Mouse (Mus musculus): ENCODE data around the gene Hipk2.

Hipk2 gene

GRCm38 (mm10) chr6:38792966-38793365, 83.0 kb downstream of the Hipk2 start:
- no peak for DNase-seq (ENCODE audit: low spot score)

DNA sequence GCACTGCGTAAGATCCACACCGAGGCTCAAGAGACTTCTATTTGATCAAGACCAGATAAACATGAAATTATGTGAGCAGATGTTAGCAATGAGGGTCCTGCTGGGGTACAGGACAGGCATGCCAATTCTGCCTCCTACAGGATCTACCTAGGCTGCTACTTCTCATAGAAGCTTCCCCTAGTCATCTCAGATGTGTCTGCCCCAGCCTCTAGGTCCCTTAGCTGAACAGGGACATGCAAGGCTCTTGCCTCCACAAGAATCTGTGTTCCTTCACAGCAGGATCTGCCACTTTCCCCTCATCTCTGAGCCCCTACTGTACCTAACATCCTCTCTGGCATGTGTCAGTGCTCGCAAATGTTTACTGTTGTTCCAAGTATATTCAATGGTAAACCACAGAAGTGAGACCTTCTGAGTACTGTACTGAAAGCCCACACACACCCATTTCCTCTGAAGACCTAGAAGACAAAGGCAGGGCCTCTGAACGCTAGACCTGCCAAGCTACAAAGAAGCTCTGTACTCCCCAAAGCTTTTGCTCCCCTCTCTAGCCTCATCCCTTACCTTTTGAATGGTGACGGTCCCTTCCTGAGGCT, 86.6 kb downstream of the Hipk2 start:
- DNase-seq (ENCODE audit: low spot score) = no peak

DNA sequence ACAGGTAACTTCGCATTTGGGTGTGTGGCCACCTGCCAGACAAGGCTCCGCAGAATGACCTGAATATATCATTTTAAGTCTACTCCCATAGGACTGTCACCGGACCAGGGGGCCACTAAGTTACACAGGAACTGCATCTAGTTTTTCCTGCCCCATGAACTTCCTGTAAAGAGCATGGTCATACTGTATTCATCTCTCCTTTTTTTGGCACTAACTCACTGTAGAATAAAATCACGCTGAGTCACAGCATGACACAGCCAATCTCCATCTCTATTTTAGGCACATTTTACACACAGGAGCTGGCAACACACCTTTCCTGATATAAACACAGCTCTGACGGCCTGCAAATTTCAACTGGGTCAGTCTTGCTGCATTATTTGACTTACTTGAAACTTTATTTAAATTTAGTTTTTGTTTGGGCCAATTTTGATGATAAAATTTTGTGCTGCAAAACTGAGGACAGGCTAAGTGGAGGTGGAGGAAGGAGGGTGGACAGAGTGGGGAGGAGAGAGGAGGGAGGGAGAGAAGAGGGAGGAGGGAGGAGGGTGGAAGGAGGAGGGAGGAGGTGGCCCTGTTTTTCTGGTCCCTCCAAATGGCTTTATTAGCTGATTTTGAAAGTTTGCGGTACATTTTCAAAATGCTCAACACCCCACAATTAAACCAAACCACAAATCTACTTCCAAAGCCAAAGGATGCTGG, 88.0 kb downstream of the Hipk2 start:
- DNase-seq (ENCODE audit: low spot score) = no peak

DNA sequence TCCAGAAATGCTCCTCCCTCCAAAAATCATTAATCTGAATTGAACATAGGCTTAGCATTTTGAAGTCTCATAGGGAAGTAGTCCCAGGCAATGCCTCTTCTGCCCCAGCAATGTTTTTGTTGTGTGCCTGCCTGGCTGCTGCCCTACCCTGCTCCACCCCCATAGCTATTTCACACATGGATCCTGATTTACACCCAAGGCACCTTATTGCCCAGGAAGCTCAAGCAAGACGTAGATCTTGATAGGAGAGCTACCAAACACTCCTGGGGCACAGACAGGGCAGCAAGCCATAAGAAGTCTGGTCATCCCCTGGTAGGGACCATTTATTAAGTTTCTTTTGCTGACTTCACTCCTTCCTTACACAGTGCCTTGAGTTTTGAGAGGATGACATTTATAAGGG, 88.8 kb downstream of the Hipk2 start:
- DNase-seq (ENCODE audit: low spot score) = no peak

DNA sequence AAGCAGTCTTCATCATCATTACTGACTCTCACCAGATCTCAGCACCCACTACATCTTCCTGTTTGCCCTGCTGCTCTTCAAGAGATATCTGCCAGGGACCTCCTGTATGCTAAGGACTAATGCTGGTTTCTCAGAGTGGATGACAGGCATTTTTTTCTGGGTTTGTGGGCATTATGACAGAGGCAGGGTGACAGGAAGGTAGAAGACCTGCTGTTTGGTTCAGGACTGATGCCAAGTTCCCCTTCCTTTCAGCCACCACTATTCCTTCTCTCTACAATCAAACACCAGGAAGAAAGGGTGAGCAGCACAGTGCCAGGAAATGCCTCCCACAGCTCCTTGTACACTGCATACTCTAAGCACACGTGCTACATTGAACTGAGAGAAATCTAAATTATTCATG, 90.2 kb downstream of the Hipk2 start:
- no peak for DNase-seq (ENCODE audit: low spot score)

DNA sequence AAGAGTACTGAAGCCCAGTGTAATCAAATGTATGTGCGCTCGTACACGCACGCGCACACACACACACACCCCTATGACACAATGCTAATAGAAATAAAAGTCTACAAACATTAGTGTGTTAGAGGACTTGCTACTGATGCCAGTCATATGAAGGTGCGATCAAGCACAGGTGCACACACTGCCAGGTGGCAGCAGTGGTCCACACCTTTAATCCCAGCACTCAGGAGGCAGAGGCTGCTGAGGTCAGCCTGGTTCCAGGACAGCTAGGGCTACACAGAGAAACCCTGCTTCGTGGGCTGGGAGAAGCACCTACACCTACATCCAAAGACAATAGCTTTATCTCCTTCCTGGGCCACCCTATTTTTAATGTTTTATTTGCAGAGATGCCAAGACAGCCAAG, 96.6 kb downstream of the Hipk2 start:
- DNase-seq (ENCODE audit: low spot score) = no peak

DNA sequence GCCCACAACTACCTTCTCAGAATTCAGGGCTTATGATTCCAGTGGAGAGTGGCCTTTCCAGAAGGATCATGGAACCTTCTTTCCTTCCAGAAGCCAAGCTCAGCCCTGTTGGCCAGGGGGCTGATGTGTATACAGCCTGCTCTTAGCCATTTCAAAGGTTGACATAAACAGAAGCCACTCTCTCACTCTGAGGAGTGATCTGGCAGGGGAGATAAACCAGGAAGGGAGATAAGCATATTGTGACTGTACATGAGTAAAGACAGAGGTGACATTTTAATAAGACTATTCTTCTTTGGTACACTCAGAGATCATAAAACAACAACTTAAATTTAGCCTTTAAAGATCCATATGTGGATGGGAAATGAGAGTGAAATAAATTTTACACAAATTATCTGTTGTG, 97.1 kb downstream of the Hipk2 start:
- no peak for DNase-seq (ENCODE audit: low spot score)

DNA sequence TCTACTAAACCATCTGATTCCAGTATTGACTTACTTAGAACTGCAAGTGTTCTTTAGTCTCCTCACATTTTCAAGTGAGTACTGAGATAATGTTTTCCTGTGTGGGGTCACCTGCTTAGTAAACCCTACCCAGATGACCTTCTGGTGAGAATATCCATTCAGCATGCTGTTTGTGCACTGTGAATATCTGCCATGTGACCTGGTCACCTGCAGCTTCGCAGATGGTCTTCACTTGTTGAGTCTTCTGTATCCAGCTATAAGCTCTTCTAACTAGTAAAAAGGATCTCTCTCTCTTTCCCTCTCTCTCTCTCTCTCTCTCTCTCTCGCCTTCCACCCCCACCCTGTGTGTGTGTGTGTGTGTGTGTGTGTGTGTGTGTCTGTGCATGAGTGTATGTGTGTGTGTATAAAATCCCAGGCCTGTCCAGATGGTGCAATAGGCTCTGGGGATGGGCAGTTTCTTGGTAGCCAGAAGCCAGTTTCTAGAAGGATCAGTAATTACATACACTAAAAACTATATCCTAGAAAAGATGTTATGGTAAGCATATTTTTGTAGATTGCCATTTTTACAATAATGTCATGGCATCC, 99.9 kb downstream of the Hipk2 start:
- no peak for DNase-seq (ENCODE audit: low spot score)

DNA sequence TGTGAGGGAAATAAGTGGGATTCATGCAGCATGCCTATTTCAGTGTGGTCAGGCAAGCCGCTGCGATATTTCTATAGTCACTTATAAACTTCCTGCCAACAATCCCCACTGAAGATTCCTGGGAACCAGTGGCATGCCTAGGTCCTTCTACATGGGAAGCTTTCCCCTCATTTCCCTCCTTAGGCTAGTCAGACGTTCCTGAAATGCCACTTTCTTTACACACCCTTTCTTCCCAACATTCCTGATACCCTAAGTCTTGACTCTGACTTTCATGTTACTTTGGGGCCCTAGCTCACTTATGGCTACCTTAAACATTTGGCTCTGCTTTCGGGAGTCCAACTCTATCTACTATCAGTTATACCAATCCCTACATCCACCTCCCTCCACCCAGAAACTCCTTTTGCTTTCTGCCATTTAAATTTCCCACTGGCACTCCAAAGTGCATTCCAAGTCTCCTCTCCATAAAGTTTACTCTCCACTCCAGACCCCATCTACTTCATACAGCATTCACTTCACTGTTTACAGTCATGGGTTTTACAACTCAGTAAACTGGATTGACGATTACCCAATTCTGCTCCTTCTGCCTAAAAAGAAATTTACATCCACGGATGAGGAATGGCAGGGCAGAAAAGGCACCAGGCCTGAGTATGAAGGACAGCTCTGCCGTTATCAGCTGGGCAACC, 103.0 kb downstream of the Hipk2 start:
- DNase-seq (ENCODE audit: low spot score) = no peak

DNA sequence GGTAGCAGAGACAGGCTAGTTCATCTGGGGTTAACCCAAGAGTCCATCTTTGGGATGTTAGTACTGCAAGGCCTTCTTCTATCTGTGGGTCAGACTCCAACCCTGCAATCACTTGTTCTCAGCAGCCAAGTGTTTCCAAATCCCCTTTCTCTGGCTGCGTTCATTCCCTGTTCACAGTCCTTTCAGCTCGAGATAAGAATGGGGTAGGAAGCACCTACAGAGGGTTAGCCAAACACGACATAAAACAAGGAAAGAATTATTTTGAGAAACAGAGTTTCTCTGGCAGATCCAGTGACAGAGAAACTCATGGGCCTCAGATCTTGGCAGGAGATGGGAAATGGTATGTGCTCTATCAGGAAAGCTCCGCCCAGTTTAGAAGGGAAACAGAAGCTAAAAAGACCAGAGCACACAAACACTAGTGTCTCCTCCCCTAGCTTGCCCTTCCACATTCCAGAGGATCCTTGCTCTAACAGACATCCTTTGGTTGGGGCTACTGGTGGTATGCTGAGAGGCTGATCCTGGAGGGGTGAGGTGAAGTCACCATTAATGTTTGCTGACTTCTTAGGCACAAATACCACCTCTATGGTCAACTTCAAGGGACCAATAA, 104.8 kb downstream of the Hipk2 start:
- DNase-seq (ENCODE audit: low spot score) = peak; percentile 66

DNA sequence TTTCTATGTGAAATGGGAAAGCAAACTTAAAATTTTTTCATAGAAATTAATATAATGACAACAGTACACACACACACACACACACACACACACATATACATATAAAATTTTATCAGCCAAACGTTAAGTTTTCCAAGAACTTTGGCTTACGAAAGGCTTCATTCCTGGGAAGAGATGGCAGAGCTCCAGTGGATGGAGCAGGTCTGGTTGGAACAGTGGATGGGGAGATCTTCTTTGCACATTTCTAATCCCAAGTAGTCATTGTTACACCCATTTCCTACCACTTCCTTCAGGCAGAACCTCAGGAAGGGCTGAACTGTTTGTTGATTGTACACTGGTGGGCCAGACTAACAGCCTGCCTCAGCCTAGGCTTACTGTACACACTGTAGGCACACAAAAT, 106.3 kb downstream of the Hipk2 start:
- DNase-seq (ENCODE audit: low spot score) = no peak

DNA sequence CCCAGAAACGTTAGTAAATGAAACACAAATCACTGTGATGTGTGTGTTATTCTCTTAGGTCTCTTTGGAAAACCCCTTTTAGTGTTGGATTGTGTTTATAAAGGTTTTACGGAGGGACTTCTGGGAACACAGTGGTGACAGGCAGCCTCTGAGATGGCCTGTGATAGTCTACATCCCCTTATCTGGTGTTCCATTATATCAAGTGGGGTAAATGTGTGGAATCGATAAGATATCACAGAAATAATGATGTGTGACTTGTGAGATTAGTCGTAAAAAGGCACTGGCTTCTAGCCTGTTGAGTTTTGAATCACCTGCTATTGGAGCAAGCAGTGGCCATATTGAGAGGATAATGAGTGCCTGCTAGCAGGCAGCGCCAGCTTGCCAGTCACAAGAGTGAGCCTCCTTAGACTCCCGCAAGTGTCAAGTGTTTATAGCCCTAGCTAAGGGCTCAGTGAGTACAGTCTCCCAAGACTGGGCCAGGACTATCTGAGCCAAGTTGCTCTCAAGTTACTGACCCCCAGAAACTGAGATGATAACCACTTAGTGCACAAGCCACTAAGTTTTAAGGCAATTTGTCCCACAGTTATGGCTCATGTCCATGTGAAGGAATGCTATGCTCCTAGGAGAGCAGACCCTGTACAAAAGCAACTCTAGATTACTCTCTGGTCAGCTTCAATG, 113.2 kb downstream of the Hipk2 start:
- DNase-seq (ENCODE audit: low spot score) = no peak

- no peak for DNase-seq (ENCODE audit: low spot score)
Measured at GRCm38 (mm10) chr6:38762006-38762405, 114.0 kb downstream of the Hipk2 start.

- DNase-seq (ENCODE audit: low spot score) = no peak
Measured at GRCm38 (mm10) chr6:38760911-38761706, 114.9 kb downstream of the Hipk2 start.

GRCm38 (mm10) chr6:38759922-38760620, 115.9 kb downstream of the Hipk2 start:
- no peak for DNase-seq (ENCODE audit: low spot score)

DNA sequence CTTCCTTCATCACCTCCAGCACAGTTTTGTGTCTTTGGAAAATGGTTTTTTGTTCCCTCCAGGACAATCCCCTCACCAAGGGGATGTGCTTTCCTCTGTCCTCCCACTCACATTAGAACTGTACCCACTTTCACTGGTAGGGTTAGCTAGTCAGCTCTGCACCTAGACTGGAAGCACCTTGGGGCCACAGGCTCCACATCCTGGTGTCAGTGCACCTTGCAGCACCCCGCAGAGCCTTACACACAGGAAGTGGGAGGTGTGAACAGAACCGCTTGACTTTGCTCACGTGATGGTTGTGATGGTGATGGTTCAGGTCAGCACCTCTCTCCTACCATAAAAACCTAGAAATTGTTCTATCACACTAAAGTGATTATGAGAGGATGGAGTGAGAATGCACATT, 116.8 kb downstream of the Hipk2 start:
- DNase-seq (ENCODE audit: low spot score) = no peak

DNA sequence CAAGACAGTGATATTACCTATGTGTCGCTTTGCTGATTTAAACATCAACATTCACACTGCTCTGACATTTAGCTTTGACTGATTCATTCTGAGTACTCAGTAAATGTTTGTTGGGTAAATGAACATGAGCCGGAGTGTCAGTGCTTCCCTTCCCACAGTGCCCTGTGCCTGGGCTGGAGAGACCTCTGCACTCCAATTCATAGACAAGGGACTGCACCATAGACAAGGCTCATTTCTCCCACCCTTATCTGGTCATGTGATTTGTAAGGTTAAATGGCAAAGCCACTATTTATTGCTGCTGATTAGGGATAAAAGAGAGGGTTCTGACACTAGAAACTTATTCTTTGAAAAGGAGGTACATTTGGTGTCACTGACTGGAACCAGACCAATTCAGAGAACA, 118.4 kb downstream of the Hipk2 start:
- DNase-seq (ENCODE audit: low spot score) = no peak

DNA sequence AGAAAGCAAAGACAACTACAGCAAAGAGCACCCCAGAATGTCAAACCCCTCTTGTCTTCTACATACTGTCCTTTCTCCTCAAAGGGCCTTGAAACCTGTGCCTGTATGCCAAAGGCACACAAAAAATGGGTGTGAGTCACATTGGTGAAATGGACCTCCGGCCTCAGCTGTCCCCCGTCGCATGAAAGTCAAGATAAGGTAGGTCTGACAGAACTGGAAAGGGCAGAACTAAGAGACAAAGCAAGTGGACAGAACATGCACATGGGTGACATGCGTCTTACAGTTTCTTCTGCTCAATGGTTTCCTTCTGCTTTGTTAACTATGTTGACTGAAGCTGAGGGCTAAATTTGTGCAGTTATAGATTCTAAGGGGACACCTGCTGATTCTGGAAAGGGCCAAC, 119.0 kb downstream of the Hipk2 start:
- no peak for DNase-seq (ENCODE audit: low spot score)

GRCm38 (mm10) chr6:38755961-38756360, 120.0 kb downstream of the Hipk2 start:
- no peak for DNase-seq (ENCODE audit: low spot score)

DNA sequence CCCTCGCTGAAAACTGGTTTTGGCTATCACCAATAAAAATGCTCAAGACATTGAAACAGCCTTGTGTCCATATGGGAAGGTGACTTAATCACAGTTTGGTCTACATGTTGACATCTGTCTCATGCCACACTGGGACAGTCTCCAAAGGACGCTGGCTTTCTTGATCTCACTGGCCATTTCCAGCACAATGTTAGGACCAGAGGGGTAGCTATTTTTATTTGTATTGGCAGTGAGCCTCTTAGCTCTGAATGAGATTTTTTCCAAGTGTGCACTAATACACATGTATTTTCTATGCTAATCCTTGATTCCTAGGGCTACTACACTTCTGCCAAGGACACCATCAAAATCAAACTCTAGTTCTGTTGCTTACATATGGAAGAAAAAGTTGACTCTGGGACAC, 120.8 kb downstream of the Hipk2 start:
- DNase-seq (ENCODE audit: low spot score) = no peak

- DNase-seq (ENCODE audit: low spot score) = peak; percentile 64
Measured at GRCm38 (mm10) chr6:38753729-38754128, 122.2 kb downstream of the Hipk2 start.

Data from lung, postnatal 25 days (tissue).